Mouse (Mus musculus): ENCODE measurements around the gene Eif3b.

The Eif3b gene

DNA sequence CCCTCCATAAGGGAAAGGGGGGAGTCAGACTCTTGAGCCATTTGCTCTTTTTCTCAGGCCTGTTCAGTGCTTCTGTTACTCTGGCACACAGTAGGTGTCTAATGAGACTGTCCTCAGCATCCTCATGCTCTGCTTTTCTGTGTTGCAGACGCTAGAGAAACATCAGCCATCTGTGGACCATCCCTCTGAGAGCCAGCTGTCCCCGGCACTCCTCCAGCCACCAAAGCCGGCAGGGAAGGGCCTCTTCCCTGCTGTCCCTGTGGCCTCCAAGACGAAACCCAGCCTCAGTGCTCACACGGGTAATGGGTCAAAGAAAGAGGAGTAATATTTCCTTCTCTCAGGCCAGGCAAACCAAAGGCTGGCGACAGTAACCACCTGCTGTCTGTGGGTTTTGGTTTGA, 72.0 kb downstream of the Eif3b start:
- DNase-seq: no peak

DNA sequence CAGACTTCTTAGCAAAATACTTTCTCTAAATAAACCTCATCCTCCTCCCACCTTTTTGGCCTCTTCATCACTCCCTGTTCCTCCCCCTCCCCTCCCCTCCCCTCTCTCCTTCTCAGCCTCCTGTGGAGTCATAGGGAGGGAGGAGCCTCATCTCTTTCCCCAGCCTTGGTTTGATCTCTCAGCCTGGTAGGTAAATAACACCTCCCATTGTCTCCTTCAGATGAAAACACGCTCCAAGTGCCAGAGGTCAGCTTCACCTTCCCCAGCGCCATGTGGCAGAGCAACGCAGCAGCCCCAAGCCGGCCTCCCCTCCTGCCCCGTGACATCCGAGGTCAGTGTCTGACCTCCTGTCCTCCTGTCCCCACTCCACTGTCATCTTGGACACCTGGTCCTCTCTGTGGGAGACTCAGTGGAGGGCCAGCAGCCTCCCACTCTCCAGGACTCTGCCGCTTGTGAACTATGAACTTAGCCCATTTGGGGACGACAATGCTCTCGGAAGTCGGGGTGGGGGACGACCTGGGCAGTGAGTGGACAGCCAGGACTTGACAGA, 73.6 kb downstream of the Eif3b start:
- DNase-seq: no peak
